Mouse (Mus musculus) hindlimb bud, embryonic 11.5 days (tissue): Measurements from ENCODE around the gene Gm17027.
"Not testable (repeated sequence)": the region's sequence is repeated elsewhere in the genome, so short reads cannot be mapped to it uniquely, and the experiment has no call there.

Experiments
- DNase-seq: peaks from one replicate; pipeline ENCODE4 v3.0.0-alpha.2; 2012; ENCODE audit warnings: low read depth, low spot score; ENCODE audit errors: extremely low spot score

The Gm17027 gene

GRCm38 (mm10) chr14:42162522-42162921 lies at the start of gene Gm17027:
Gm17027 (minus strand) TSS chr14:42162622.
- not testable (repeated sequence) for DNase-seq

GRCm38 (mm10) chr14:42190691-42191090 lies 28.3 kb upstream of the Gm17027 start, which contains the start of gene Gm3573:
Gm3573 (minus strand) TSS chr14:42190791.
- not testable (repeated sequence) for DNase-seq

DNA sequence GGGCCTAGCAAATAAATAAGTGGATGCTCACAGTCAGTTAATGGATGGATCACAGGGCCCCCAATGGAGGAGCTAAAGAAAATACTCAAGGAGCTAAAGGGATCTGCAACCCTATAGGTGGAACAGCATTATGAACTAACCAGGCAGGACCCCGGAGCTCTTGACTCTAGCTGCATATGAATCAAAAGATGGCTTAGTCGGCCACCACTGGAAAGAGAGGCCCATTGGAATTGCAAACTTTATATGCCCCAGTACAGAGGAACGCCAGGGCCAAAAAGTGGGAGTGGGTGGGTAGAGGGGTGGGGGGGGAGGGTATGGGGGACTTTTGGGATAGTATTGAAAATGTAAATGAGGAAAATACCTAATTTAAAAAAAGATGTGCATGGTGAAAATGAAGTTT lies 21.5 kb upstream of the Gm17027 start:
- not testable (repeated sequence) for DNase-seq

DNA sequence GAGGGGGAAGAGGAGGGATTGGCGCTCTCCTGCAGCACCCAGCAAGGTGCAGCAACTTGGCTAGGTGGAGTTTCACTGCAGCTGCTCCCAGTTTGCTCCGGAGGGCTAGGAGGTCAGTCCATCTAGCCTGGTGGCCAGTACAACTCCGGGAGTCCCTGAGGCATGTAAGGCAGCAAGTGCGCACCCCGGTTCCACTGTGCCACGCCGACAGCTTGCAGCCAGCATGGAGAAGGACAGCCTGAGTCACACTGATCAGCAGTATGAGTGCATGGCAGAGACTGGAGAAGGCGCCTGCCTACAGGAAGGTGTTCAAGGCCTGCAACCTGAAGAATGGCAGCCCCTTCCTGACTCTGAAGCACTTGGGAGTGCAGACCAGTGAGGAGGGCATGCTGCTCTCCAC lies 27.9 kb downstream of the Gm17027 start:
- DNase-seq = not testable (repeated sequence)

DNA sequence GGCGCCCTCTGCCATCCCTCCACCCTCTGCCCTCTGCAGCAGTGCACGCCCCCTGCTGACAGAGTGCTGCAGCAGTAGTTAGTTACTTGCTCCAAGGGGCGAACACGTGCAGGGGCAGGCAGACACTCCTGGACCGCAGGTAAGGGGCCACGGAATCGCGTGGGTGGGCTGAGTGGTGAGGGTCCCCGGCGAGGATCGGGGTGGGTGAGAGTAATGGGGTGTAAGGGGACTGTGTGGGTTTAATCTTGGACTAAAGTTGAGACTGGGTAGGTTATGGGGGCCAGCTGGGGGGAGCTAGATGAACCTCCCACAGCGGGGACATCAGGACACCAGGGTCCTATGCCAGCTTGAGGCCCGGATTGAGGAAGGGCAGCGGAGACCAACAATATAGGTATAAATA lies 28.6 kb downstream of the Gm17027 start:
- DNase-seq = not testable (repeated sequence)

DNA sequence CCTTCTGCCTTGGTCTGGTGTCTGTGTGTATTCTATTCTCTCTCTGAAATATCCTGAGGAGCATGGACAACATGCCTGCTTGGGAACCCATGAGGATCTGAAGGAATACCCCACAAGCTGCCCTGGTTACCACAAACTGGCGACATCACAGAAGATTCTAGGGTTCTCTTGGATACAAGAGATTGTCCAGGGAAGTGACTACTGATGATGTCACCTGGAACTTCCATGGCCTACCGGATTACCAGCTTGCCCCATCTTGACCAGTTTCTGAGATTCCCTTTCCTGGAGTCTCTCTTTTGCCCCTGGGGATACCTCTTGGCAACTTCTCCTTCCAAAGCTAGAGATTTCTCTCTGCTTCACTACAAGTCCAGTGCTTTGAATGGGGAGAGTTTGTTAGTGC lies 45.2 kb downstream of the Gm17027 start, which contains the start of gene Gm7951:
Gene Gm7951 (minus strand): TSS at position 101 of the 400 bp plus-strand sequence.
- not testable (repeated sequence) for DNase-seq
